Mouse (Mus musculus) 3134 (cell line): ENCODE data around the gene Apopt1.
A peak's percentile ranks its signal among the peaks of the same experiment; 100 is the strongest.

Experiments
- DNase-seq: peaks from one replicate; pipeline ENCODE4 v3.0.0-alpha.2; 2011; ENCODE audit warnings: low spot score; ENCODE audit not compliant: insufficient read length; ENCODE audit errors: extremely low read depth

The Apopt1 gene

DNA sequence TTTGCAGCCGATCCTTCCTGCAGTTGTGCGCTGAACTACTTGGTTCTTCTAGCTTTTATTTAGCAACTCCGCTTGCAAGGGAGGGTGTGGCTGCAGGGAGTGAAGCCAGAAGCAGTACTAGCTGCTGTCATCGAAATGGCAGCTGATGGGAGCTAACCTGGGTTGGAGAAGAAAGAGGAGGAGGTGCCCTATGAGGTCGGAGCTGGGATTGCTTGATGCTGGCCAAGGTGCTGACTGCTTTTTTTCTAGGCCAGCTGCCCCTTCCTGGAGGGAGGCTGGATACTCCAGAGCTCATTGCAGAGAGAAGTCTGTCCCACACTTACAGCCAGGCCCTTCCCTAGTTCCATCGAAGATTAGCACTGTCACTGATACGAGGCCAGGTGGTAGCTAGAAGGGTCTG, 34.1 kb upstream of the Apopt1 start:
- DNase-seq: no peak

DNA sequence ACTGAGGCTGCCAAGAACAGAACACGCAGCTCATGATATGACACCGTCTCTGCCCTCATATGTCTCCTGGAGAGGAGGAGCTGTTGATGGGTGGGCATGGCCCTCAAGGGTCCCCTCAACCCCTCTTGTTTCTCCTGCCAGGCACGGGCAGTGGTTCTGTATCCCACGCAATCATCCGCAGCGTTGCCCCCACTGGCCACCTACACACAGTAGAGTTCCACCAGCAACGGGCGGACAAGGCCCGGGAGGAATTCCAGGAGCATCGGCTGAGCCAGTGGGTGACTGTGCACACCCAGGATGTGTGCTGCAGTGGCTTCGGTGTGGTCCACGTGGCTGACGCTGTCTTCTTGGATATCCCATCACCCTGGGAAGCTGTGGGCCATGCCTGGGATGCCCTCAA, 32.4 kb upstream of the Apopt1 start:
- no peak for DNase-seq

DNA sequence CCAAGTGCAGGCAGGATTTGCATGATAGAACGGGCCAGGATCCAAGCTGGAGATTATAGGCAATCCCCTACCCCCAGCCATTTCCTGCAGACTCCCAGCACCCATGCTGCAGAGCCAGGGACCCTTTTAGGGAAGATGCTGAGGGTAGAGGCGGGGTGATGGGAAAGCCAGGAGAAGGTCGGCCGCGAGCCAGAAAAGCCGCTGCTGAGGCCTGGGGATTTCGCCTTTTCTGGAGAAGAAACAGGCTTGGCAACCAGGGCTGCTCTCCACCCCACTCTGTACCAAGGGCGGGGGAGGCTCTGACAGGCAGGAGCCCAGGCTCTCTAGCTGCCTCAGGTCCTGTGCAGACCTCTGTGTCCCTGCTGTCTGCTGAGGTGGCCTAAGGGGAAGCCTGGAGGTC, 31.8 kb upstream of the Apopt1 start:
- DNase-seq: no peak

DNA sequence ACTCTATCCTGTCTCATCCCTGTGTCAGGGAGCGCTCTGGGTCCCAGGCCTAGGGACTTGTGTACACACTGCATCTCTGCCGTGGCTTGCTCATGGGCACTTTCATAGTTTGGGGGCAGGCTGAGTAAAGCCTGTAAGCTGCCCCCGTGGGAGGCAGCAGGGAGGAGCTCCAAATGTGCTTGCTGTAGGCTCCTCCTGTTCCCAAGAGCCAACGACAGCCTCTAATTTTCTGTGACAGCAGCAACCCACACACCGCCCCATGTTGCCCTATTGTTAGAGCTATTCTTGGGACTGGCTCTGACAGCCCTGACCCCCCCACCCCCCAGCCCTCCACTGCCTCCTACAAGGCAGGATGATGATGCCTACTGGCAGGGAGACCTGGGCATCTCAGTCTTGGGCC, 31.1 kb upstream of the Apopt1 start:
- DNase-seq: no peak

DNA sequence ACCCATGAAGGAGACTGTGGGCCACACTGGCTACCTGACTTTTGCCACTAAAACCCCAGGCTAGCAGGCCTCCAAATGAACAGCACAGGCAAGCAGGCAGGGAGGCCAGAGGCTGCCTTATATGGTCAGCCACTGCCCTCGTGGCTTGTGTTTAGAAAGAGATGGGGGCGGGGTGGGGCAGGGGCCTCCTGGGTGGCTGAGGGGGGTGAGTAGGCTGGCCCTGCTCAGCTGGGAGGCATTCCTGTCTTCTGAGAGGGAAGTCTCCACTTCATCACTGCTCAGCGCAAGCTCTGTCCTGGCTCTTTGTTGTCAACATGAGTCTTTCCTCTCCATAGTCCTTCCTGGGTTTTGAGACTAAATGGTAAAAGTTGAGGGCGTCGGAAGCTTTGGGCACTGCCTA, 30.3 kb upstream of the Apopt1 start:
- no peak for DNase-seq

DNA sequence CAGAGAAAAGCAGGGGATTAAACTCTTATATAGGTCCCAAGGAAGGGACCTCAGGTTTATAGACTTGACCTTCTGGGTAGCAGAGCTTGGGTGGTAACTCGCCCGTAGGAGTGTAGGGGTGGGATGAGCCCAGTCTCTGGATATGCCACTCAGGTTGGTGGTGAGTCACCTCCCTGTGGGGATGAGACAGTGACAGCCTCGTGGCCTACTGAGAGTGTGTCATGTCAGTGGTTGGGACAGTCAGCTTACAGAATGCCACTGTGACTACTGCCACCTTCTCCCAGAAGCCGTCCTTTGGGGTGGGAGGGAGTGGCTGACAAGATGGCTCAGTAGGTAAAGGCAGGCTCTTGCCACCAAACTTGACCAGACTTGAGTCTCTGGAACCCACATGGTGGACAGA, 26.7 kb upstream of the Apopt1 start:
- peak; percentile 82 for DNase-seq

DNA sequence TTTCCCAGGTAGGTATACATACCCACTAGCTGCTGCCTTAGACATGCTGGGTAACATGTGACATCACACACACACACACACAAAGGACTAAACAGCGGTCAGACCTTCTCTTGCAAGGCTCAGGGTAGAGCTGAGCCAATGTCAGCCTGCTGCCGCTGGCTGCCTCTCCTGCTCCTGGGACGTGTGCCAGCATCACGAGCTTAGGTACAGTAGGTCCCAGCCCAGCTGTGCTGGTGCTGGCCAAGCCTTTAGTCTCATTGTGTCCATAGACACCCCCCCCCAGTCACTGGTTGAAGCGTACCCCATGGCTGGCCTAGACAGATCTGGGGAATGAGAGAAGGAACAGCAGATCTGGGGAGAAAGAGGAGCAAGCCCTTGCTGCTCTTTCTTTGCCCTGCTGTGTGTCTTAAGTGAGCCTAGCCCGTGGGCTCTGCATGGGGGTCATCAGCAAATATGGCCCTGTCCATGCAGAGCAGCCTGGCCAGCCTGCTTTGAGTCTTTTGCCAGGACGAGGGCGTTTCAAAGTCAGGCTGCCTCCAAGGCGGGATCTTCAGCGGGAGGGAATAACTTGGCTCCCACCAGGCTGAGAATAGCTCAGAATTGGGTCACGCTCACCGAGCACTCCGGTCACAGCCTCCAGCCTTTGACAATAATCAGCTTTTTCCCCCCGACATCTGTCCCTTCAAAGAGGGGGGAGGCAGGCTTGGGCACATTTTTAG, 25.6 kb upstream of the Apopt1 start:
- DNase-seq: peak; percentile 80

DNA sequence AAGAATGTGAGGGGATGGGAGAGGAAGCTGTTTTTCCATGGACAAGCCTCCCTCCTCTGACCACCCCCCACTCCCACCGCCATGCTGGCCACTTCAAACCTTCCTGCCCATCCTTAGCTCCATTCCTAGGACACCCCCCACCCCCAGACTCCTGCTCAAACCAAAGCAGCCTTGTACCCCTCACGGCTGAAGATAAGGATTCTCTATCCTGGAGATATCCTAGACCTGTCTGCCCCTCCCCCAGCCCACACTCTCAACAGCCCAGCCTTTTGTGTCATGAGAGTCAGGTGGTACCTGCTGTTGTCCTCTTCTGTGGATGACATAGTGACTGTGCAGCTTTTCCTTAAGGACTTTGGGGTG, 25.0 kb upstream of the Apopt1 start:
- no peak for DNase-seq

DNA sequence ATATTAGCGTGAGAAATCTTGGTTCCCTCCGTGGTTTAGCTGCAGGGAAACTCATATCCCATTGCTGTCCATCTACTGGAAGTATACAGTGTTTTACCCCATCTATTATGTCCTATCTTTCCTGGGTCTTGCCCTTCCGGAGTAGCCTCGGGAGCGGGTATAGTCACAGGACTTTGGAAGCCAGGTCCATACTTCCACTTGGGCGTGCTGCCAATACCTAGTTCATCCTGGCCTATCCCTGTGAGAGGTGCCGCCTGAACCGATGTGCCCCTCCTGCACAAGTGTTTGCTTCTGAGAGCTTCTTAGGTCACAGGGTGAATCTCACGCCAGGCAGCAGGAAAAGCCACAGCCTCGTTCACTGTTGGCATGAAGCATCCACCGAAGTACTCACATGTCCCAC, 23.6 kb upstream of the Apopt1 start:
- peak; percentile 41 for DNase-seq

DNA sequence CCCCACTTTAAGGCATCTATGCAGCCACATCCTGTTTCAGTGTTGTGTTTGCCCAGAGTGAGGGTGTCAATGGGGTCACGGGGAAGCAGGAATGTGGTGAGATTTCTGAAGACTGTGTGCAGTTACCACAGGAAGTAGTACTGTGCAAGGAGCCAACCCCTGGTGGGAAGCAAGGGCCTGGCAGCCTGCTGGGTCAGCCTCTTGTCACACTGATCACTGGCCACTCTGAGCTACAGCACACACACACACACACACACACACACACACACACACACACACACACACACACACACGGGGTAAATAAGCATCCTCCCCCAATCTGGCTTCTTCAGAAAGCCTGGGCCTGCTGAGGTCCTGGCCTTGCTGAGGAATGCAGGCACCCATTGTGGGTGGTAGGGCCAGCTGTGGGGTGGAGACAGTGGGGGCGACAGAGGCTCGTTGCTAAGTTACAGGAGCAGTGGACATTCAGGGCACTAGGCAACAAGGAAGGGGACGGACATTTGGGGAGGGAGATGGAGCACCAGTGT, 21.7 kb upstream of the Apopt1 start:
- DNase-seq: peak; percentile 83

DNA sequence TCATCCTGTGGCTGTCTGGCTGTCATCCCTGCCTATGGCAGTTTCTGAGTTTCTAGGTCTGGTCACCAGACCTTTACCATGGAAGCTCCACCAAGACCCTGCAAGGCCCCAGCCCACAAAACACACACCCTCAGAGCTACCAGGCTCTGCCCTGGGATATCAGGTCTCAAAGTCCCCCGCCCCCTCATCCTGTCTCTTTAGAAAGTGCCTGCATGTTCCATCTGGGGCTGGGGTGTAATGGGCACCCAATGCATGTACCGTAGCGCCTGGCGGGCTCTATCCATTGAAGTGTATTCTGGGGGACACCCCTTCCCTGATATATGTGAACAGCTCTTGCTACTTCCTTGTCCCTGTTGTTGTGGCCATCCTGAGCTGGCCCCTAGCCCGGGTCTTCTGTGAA, 20.2 kb upstream of the Apopt1 start:
- DNase-seq: no peak

DNA sequence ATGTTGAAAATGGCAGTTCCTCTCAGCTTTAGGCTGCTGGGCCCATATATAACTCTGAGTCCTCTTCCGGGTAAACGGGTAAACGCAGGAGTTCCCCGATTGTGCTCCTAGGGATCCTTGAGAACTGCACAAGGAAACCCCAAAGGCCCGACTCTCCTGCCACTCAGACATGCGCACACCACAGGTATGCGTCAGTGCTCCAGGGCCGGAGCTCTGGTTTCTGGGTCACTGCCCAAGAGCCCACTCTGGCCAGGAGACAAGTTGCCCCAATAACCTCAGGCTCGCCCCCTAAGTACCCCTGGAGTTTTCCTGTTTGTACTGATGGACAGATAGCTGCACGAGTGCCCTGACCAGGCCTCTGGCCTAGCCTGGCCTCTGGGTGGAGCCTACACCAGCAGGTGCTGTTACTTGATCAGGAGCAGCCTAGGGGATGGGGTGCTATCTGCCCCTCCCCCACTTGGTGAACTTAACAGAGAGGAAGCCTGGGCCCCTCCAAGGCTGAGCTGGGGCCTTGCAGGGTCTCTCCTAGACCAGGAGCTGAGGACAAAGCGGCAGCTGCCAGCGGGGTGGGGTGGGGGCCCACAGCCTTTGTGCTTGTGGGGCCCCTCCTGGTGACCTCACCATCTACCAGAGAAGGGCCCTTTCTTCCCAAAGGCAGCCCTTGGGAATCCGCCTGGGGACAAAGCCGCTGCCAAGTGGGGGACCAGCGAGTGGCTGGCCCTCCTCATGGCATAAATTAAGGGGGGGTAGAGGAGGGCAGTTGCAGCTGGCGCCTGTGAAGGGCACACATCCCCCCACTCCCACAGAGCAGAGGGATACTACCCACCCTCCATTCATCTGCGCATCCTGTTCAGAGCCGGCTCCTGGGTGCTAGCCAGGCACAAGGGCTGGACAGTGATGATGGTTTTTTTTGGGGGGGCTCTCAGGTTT, 19.5 kb upstream of the Apopt1 start:
- no peak for DNase-seq

DNA sequence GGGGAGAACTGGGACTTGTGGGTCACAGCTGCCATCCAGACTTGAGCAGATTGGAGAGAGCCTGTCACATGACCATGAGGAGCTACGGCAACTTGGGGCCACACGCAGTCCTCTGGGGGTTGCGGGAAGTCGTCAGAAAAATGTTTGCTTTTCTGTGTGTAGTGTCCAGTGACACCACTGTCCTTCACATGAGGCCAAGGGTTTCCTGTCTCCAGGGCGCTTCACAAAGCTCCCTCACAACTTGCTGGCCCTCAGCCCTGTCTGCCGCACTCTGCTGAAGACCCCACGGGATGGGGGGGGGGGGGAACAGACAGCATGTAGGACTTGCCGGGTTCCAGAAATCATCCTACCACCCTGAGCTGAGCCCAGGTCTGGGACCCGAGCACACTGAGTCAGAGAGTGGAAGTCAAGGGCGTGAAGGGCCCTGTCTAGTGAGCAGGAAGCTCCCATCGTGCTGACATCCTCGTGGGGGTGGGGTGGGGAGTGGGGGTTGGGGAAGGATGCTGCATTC, 18.7 kb upstream of the Apopt1 start:
- no peak for DNase-seq

DNA sequence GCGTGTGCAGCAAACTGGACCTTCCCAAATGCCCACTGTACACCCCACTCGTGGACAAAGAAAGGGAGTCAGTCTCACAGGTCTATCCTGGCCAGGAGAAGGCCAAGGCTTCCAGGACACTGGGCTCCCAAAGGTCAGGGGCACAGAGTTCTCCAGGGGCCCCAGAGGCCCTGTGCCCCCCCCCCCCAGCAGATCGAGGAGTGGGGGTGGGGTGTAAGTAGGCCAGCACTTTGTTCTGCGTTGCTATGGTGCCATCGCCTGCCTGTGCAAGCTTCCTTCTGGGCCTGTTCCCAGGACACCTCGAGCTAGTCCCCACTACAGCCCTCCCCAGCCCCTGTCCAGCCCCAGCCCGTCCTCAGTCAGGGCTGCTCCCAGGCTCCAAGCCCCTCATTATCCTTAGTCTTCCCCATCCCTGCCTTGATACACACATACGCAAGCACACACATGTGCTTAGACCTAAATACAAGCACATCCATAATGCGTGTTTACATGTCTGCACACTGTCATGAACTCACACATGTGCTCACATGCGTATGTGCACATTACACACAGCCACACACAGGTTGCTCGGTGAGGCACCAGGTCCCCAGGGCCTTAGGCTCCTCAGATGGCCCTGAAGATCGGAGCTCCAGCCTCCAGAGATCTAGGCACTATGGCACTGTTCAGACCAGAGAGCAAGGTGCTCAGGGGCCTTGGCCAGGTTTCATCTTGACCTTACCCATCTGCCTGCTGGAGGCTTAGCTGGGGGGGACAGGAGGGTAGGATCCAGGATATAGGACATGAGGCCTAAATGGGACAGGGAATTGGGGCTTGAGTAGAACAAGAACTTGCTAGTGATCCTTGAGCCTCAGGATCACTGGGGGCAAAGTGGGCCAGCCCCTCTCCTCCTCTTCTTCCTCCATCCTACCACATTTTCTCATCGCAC, 17.9 kb upstream of the Apopt1 start:
- DNase-seq: no peak

DNA sequence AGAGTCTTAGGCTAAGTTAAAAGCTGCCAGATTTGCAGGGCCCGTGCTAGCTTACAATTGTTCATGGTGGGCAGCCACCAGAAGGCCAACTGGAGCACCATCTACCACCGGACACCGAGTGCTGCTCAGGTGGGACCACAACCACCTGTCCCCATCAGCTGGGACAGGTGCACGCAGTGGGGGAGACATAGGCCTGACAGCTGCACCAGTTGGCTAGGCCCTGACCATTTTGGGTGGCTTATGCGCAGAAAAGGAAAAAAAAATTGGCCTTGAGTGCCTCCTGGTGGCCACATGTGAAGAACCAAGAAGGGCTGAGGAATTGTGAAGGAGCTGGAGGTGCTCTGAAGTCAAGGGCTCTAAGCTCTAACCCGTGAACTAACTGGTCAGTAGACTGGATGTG, 16.8 kb upstream of the Apopt1 start:
- peak; percentile 66 for DNase-seq

DNA sequence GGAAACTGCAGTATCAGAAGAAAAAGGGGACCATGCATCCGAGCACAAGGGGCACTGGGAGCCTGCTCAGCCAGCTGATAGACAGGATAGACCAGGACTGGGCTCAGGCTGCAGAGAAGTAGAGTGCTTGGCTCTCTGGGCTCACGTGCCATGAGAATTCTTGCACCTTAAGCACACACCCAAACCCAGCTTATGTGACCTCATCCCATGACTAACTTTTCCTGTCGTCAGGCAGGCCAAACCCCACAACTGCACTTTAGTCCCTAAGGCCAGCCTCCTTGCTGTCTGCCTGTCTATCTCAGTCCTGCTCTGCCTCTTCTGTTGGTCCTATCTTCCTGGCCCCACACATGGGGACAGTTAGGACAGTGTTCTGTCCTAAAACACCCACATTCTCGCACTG, 15.4 kb upstream of the Apopt1 start:
- DNase-seq: peak; percentile 46

DNA sequence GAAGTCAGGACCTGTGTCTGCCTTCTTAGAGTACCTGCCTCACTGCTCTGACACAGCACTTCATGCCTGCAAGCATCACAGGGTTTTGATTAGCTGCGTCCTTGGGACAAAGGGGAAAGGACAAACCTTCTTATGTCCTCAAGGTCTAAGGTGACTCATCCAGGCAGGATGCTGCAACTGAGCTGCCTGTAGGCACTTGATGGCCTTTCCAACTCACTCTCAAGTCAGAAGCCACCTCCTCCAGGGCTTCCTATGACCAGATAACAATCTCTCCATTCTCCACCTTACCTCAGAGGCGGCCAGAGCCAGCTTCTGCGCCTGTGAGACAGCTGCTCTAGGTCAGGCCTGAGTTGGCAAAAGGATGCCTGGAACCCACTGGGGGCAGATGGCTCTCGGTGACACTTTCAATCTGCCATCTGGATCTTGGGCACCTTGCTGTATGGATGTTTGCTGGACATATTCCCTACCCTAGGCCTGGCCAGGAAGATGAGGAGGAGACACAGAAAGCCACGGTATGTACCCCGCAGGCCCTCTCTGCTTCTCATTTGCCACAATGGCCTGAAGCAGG, 14.6 kb upstream of the Apopt1 start:
- DNase-seq: peak; percentile 63

DNA sequence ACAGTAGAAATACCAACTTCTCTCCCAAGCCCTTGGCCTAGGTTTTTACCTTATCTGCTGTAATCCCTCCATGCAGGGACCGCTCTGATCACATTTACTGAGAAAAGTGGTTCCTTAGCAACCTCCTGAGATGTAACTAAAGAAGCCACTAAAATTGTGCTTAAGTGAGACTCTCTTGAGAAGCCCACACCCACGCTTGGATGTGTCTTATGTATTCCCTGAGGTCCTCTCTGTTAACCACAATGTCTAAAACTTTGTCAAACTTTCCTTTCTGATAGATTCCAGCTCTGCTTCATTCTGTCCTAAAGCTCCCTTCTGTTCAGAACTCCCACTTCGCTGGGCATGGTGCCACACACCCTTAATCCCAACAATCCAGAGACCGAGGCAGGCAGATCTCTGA, 13.5 kb upstream of the Apopt1 start:
- no peak for DNase-seq

DNA sequence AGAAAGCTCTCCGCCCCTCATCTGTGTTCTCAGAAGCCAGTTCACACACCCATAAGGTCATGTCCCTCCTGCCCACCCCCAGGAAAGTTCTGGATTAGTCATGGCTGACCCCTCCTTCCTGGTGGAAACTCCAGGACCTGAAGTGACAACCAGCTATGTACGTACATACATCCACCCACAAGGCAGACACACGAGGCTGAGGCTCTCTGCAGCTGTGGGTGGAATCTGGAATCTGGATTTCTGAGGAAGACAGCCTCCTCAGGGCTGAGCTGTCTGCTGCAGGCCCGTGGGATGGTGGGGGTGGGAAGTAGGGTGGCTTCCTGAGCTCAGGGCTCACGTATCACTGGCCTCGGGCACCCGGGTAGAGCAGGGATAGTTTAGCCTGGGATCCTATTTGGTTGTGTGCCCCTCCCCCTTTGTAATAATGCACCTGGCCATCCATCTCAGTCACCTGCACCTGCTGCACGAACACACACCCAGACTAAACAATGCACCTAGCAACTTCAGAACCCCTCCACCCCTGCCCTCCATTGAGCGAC, 12.1 kb upstream of the Apopt1 start:
- no peak for DNase-seq

DNA sequence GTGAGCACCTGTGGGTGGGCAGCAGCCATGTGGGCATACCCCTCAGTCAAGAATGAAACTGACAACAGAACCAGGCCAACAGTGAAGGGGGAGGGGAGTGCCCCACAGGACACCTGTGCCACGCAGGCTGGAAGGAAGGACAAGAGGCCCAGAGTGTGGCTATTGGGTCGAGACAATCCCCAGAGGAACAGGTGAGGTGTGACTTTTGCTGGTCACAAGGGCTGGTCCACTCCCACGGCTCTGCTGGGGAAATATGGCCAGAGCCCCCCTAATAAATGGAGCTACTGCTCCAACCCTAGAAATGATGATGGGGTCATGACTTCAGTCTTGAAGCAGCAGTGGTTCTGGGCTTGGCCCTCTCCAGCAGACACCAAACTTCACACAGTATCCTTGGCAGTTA, 9.8 kb upstream of the Apopt1 start:
- DNase-seq: no peak
